Mouse (Mus musculus) thymus, adult 2 months (tissue): ENCODE data around the gene Glp2r.

Experiments used
- CTCF ChIP-seq: fragments of 200-500 bp; IDR thresholded peaks from 2 replicates; pipeline ENCODE4 v1.5.1; 2012; ENCODE audit warnings: mild to moderate bottlenecking, control low read depth, low read length, moderate library complexity, borderline replicate concordance; ENCODE audit not compliant: control insufficient read depth, poor library complexity, insufficient read depth; ENCODE audit errors: extremely low read depth
- POLR2A ChIP-seq: fragments of 200-500 bp; IDR thresholded peaks from 2 replicates; pipeline ENCODE4 v1.6.1; 2012; ENCODE audit warnings: mild to moderate bottlenecking, low read length, control low read depth, moderate library complexity; ENCODE audit not compliant: control insufficient read depth, poor library complexity, insufficient read depth; ENCODE audit errors: extremely low read depth

- TF ChIP-seq CTCF = no peak
- TF ChIP-seq POLR2A = no peak
Measured at GRCm38 (mm10) chr11:67733726-67734125, 37.2 kb downstream of the Glp2r start.
